Mouse (Mus musculus) stomach, postnatal 0 days (tissue): ENCODE measurements around the gene Tmem179b.

ENCODE experiments used
- CTCF ChIP-seq: IDR thresholded peaks from 2 replicates; pipeline ENCODE4 v1.5.1; 2016; ENCODE audit warnings: antibody characterized with exemption, low read depth, mild to moderate bottlenecking, moderate library complexity
- EP300 ChIP-seq: optimal IDR thresholded peaks from 2 replicates; pipeline ENCODE3; 2016; ENCODE audit warnings: antibody characterized with exemption

DNA sequence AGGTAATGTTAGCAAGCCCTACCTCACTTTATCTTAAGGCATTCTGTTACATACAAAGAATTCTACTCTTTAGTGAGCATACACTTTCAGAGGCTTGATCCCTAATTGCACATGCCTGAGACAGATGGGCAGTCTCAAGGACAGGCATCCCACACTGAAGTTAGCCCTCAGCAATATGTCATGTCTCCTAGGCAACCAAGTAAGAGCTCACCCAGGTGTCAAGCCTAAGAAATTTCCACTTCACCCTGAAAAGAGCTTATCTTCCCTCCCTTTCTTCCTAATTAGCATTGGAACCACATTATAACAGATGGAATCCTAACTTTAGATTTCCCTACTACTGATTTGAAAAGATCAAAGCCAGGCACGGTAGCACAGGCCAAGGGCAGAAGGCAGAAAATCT is 14.9 kb upstream of the Tmem179b start:
- TF ChIP-seq CTCF: no peak
- TF ChIP-seq EP300: no peak
